Mouse (Mus musculus): ENCODE results near the gene Kras. TPM values are rescaled to one million over a fixed set of nuclear protein-coding genes. Genes with fewer than 3 reads are reported as not detected.

Gene Kras
- total and polyA plus RNA-seq, 3 experiments, result 5.9 to 32.8 (median 18.8) TPM

DNA sequence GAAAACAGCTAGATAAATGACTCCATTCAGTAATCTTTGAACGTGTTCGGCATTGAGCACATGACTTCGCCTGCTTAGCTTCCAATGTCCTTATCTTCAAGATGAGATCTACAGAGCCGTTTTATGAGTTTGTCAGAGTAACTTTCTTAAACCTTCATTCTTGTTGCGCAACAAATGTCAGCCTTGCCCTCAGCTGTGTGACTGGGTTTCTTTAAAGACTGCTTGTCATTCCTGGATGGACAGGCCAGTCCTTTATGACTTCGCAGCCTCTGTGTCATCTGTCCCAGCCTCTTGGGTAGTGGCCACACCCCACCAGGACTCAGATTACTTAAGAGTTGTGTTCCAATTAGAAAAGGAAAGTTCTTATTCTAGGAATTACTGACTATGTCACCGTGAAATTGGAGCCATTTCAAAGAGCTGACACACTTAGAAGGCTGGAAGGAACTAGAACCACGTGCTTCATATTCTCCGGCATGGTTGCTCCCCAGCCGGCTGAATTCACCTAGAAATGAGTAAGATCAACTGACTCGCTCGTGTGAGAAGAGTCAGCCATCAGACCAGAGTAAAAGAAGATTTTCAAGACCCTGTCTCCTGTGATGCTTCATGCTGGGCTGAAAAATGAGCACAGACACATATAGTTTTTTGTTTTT lies 24.1 kb upstream of the Kras start:
- no peak overlapping the region for H3K9ac ChIP-seq (ENCODE audit: insufficient read depth, low read depth)
- no peaks in the 10 kb centered on the region for H3K79me2 ChIP-seq (replicated peaks; ENCODE audit: control insufficient read depth, extremely low read depth, insufficient read depth, poor library complexity, severe bottlenecking)
- no peak overlapping the region for H3K4me2 ChIP-seq (ENCODE audit: insufficient read depth, low read depth, poor library complexity, severe bottlenecking)
- TF ChIP-seq E2F4 (IDR thresholded peaks at IDR 0.05; ENCODE audit: insufficient replicate concordance, low read depth, low read length) (no peak), JUN (IDR thresholded peaks at IDR 0.05; ENCODE audit: insufficient read depth, low read depth, low read length) (no peak), ZNF384 (IDR thresholded peaks at IDR 0.05; ENCODE audit: low read depth, low read length) (no peak), BHLHE40 (IDR thresholded peaks at IDR 0.05; ENCODE audit: low read depth, low read length) (peak; percentile 82), MYC (IDR thresholded peaks at IDR 0.05; ENCODE audit: low read depth, low read length) (peak; percentile 59; the same call in 1 of the 2 replicates), USF1 (IDR thresholded peaks at IDR 0.05; ENCODE audit: low read depth, low read length) (no peak), PAX5 (IDR thresholded peaks at IDR 0.05; ENCODE audit: low read length) (no peak), ETS1 (conservative IDR thresholded peaks at IDR 0.05; ENCODE audit: low read depth, low read length) (peak; percentile 36; the same call in 1 of the 2 replicates), GABPA (IDR thresholded peaks at IDR 0.05; ENCODE audit: insufficient replicate concordance, low read depth, low read length) (no peak), POLR2AphosphoS2 (IDR thresholded peaks at IDR 0.05; ENCODE audit: low read depth, low read length) (no peak), UBTF (IDR thresholded peaks at IDR 0.05; ENCODE audit: low read depth, low read length) (no peak), KAT2A (IDR thresholded peaks at IDR 0.05; ENCODE audit: insufficient replicate concordance, low read length) (no peak), CTCF (conservative IDR thresholded peaks at IDR 0.05 in 1 of 2, IDR thresholded peaks at IDR 0.05 in 1 of 2; ENCODE audit: low read depth in 2 of 2, low read length in 2 of 2) (no peak), ELF1 (IDR thresholded peaks at IDR 0.05; ENCODE audit: low read depth, low read length) (no peak), ZKSCAN1 (IDR thresholded peaks at IDR 0.05; ENCODE audit: borderline replicate concordance, low read depth, low read length) (no peak), MAX (IDR thresholded peaks at IDR 0.05; ENCODE audit: low read length) (peak; percentile 93), SMC3 (IDR thresholded peaks at IDR 0.05; ENCODE audit: low read depth, low read length) (no peak), NELFE (IDR thresholded peaks at IDR 0.05; ENCODE audit: low read depth, low read length) (no peak), IRF4 (IDR thresholded peaks at IDR 0.05; ENCODE audit: low read depth, low read length) (no peak), MXI1 (IDR thresholded peaks at IDR 0.05; ENCODE audit: low read depth, low read length) (peak; percentile 54; the same call in 1 of the 2 replicates), ZC3H11A (IDR thresholded peaks at IDR 0.05; ENCODE audit: low read depth, low read length) (no peak), JUND (conservative IDR thresholded peaks at IDR 0.05; ENCODE audit: low read depth, low read length) (no peak), CHD1 (IDR thresholded peaks at IDR 0.05; ENCODE audit: low read depth, low read length) (no peak)
- dilution Hi-C loops (cut with MboI; ENCODE audit: extremely low pct_ligation_motif_present, extremely low pct_unique_long_range_greater_than_20kb, low sequenced_read_pairs), result no loop called here
- H3K27ac ChIP-seq (ENCODE audit: insufficient read depth, low read depth), result no peak overlapping the region
- H3K36me3 ChIP-seq (replicated peaks in 1 of 2; ENCODE audit: control insufficient read depth in 1 of 2, insufficient read depth in 1 of 2, low read length in 1 of 2), result no peaks in the 10 kb centered on the region
- peak; percentile 45 for DNase-seq (ENCODE audit: extremely low read depth)
- H3K27me3 ChIP-seq (replicated peaks), result peaks cover 2% of the 10 kb centered on the region
- no peaks in the 10 kb centered on the region for H3K9me3 ChIP-seq (replicated peaks; ENCODE audit: low read length)
- peaks cover 8 to 51% of the 10 kb centered on the region in 2 experiments for H3K4me1 ChIP-seq (ENCODE audit: control insufficient read depth in 1 of 2, insufficient read depth in 2 of 2)
- no peak overlapping the region for H3K4me3 ChIP-seq (replicated peaks in 1 of 3; ENCODE audit: low read depth in 2 of 3, low read length in 2 of 3, poor library complexity in 1 of 3)
- in situ Hi-C loops (cut with MboI; ENCODE audit: low pct_ligation_motif_present, low pct_unique_long_range_greater_than_20kb, low sequenced_read_pairs), result loop anchor here (5.0 kb wide), 1 partner anchor 63 kb away; no protein-coding TSS in a partner anchor

Measured in CH12.LX (cell line).